Mouse (Mus musculus): ENCODE data around the gene Olfml2a. TPM values are rescaled to one million over a fixed set of nuclear protein-coding genes. Genes with fewer than 3 reads are reported as not detected.

The Olfml2a gene
- total and polyA plus RNA-seq, 2 experiments from 2014 or later = 3.2 to 11.6 TPM

DNA sequence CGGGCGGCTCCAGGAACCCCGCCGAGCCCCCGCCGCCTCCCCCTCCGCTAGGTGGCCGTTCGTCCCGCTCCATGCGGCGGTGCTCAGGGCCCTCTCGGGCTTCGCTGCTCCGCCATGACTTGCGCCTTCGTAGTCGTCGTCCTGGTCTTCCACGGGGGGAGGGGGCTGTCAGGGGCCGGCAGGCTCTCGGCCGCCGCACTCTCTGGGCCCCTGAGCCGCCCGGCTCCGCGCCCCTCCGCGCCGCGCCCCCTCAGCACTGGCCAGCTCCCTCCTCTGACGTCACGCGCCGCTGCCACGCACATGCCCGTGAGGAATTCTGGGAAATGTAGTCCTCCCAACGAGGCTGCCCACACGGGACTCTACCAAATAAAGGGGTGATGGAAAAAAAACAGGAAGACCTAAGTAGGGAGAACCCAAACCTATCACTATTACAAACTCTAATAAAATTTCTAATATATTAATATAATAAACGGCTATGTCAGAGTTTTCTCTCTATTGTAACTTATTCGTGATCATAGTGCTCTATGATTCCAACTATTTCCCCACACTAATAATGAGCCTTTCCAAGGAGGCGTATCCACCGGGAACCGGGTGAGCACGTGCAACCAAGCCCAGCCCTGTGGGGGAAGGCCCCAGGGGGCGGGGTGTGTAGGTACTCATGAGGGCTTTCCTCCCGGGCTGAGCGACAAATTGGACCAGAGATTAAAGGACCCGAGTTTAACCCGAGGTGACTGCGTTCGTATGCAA is 5.5 kb upstream of the Olfml2a start:
- 0 out of 2 replicates have a peak, but pooled peaks cover 4% of the 10 kb centered on the region for H3K4me1 ChIP-seq (ENCODE audit: insufficient read depth)
- WGBS = 4% methylated on average over 47 of the region's 53 CpGs
- TF ChIP-seq CTCF (IDR thresholded peaks at IDR 0.05; ENCODE audit: low read depth) = peak; percentile 36
- peak overlapping the region; percentile 73 for H3K4me3 ChIP-seq (ENCODE audit: low read depth, low read length)
- no peaks in the 10 kb centered on the region for H3K36me3 ChIP-seq (ENCODE audit: insufficient read depth)
- H3K9ac ChIP-seq = peak overlapping the region; percentile 49
- no peaks in the 10 kb centered on the region for H3K9me3 ChIP-seq (ENCODE audit: low read length)
- H3K27me3 ChIP-seq (ENCODE audit: insufficient read depth, low read length) = peaks cover 15% of the 10 kb centered on the region; the same call in 1 of the 2 replicates
- H3K27ac ChIP-seq (ENCODE audit: low read depth, low read length) = no peak overlapping the region
- ATAC-seq (peak; percentile 95), DNase-seq (peak; percentile 96)
- H3K4me2 ChIP-seq (ENCODE audit: low read depth) = peak overlapping the region; percentile 99

DNA sequence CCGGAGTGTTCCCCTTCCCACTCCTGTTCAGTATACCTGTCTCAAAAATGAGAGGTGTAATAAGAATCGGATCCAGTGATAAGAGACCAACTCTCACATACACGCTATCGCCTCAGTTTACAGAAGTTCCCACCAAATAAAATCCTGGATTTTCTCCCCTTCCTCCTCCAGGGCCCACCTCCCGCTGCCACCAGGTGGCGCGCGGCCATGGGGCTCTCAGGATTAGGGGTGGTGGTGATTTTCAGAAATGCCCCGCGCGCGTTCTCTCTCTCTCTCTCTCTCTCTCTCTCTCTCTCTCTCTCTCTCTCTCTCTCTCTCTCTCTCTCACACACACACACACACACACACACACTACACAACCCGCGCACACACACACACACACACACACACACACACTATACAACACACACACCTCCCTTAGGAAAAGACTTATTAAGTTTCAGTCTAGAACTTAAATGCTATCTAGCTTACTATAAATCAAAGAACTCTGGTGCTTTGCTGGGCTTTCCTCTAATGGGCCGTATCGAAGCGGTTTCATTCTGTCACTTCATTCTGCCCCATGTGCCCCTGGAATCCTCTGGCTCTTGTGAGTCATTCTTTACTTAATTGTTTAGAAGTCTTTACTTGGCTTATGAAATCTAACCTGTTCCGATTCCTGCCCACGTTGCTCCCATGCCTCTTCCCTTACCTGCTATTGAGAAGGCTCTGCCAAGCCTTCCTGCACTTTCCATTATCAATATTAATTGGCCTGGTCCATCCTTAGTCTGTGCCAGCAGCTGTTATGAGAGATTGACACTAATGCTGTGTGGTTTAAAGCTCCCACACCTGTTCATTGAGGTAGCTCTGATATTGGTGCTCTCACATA is 4.4 kb upstream of the Olfml2a start, which contains the start of gene Nr6a1:
TSS of gene Nr6a1 (minus strand) at position 574 of the 865 bp plus-strand sequence.
- Histone ChIP-seq H3K9ac (no peak within 1 kb of the TSS), H3K36me3 (ENCODE audit: insufficient read depth) (no peaks in the 10 kb centered on the region), H3K27me3 (ENCODE audit: insufficient read depth, low read length) (peaks cover 15% of the 10 kb centered on the region; the same call in 1 of the 2 replicates), H3K4me3 (ENCODE audit: low read depth, low read length) (peak within 1 kb of the TSS; percentile 73), H3K4me2 (ENCODE audit: low read depth) (peak within 1 kb of the TSS; percentile 99), H3K4me1 (ENCODE audit: insufficient read depth) (peaks cover 9% of the 10 kb centered on the region; the same call in 1 of the 2 replicates), H3K27ac (ENCODE audit: low read depth, low read length) (no peak within 1 kb of the TSS), H3K9me3 (ENCODE audit: low read length) (no peaks in the 10 kb centered on the region)
- DNase-seq = peak; percentile 84
- TF ChIP-seq CTCF (IDR thresholded peaks at IDR 0.05; ENCODE audit: low read depth) = peak; percentile 90
- 9% methylated on average over 19 of the region's 19 CpGs for WGBS
- ATAC-seq = peak; percentile 49

DNA sequence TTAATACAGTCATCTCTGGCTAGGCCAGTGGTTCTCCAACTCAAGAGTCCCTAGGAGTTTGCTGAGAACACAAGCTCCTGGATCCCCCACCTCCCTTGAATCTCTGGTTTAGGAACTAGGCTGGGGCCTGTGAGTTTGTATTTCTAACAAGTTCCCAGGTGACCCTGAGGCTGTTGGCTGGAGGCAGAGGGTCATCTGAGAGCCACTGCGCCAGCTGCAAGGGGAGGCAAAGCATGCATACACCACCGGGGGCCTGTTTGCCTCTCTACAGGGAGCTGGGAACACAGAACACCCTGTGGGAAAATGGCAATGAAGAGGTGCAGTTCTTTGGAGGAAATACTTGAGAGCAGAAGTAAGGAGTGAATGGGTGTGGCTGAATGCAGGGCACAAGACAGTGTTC is 1.5 kb upstream of the Olfml2a start:
- Histone ChIP-seq H3K4me2 (ENCODE audit: low read depth) (no peak overlapping the region), H3K4me1 (ENCODE audit: insufficient read depth) (peaks cover 6% of the 10 kb centered on the region; the same call in 1 of the 2 replicates), H3K9me3 (ENCODE audit: low read length) (no peaks in the 10 kb centered on the region), H3K4me3 (ENCODE audit: low read depth, low read length) (no peak overlapping the region), H3K36me3 (ENCODE audit: insufficient read depth) (no peaks in the 10 kb centered on the region), H3K27ac (ENCODE audit: low read depth, low read length) (no peak overlapping the region), H3K27me3 (ENCODE audit: insufficient read depth, low read length) (no peaks in the 10 kb centered on the region), H3K9ac (no peak overlapping the region)
- no peak for ATAC-seq
- no peak for TF ChIP-seq CTCF (IDR thresholded peaks at IDR 0.05; ENCODE audit: low read depth)
- WGBS = 79% methylated on average over 2 of the region's 2 CpGs
- no peak for DNase-seq

DNA sequence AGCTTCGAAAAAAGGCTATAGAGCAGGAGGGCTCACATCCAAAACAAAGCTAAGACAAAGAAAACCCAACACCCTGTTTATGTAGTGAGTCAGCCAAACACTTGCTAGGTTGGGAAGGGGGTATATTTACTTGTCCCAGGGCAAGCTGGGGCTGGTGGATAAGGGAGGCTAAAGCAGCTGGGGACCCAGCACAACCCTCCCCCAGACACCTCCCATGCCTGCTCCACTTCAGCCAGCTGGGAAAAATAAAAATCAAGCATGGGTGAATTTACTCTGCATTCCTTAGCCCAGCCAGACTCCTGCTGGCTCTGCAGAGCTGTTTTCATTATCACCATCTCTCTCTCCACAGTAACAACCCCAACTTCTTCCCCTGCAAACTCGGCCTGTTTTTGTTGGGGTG is 2.2 kb downstream of the Olfml2a start:
- H3K4me2 ChIP-seq (ENCODE audit: low read depth) = no peak overlapping the region
- no peaks in the 10 kb centered on the region for H3K9me3 ChIP-seq (ENCODE audit: low read length)
- DNase-seq (peak; percentile 13), ATAC-seq (no peak)
- 12% methylated on average over 2 of the region's 2 CpGs for WGBS
- no peak overlapping the region for H3K27ac ChIP-seq (ENCODE audit: low read depth, low read length)
- no peak for TF ChIP-seq CTCF (IDR thresholded peaks at IDR 0.05; ENCODE audit: low read depth)
- no peaks in the 10 kb centered on the region for H3K27me3 ChIP-seq (ENCODE audit: insufficient read depth, low read length)
- H3K4me1 ChIP-seq (ENCODE audit: insufficient read depth) = peaks cover 6% of the 10 kb centered on the region; the same call in 1 of the 2 replicates
- no peak overlapping the region for H3K9ac ChIP-seq
- H3K36me3 ChIP-seq (ENCODE audit: insufficient read depth) = no peaks in the 10 kb centered on the region
- no peak overlapping the region for H3K4me3 ChIP-seq (ENCODE audit: low read depth, low read length)

DNA sequence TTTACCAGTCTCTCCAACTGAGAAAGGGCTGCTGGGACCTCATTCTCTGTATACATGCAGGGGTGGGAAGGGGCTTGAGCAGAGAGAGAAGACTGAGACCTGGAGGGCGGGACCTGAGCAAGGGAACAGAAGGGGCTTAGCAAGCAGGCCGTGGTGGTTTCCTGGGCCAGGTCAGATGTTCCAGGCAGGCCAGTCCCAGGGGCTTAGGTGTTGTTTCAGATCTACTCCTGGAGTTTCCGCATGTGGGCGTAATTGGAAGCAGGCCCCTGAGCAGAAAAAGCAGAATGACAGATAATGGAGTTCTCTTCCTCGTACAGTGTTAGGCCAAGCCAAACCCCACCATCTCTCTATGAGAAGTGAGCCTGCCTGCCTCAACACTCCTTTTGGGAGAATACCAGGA is 3.2 kb downstream of the Olfml2a start:
- WGBS = 60% methylated on average over 5 of the region's 5 CpGs
- ATAC-seq (no peak), DNase-seq (no peak)
- H3K27me3 ChIP-seq (ENCODE audit: insufficient read depth, low read length) = no peaks in the 10 kb centered on the region
- no peak for TF ChIP-seq CTCF (IDR thresholded peaks at IDR 0.05; ENCODE audit: low read depth)
- no peak overlapping the region for H3K4me2 ChIP-seq (ENCODE audit: low read depth)
- peaks cover 6% of the 10 kb centered on the region; the same call in 1 of the 2 replicates for H3K4me1 ChIP-seq (ENCODE audit: insufficient read depth)
- no peaks in the 10 kb centered on the region for H3K9me3 ChIP-seq (ENCODE audit: low read length)
- H3K9ac ChIP-seq = no peak overlapping the region
- H3K36me3 ChIP-seq (ENCODE audit: insufficient read depth) = no peaks in the 10 kb centered on the region
- no peak overlapping the region for H3K27ac ChIP-seq (ENCODE audit: low read depth, low read length)
- no peak overlapping the region for H3K4me3 ChIP-seq (ENCODE audit: low read depth, low read length)

DNA sequence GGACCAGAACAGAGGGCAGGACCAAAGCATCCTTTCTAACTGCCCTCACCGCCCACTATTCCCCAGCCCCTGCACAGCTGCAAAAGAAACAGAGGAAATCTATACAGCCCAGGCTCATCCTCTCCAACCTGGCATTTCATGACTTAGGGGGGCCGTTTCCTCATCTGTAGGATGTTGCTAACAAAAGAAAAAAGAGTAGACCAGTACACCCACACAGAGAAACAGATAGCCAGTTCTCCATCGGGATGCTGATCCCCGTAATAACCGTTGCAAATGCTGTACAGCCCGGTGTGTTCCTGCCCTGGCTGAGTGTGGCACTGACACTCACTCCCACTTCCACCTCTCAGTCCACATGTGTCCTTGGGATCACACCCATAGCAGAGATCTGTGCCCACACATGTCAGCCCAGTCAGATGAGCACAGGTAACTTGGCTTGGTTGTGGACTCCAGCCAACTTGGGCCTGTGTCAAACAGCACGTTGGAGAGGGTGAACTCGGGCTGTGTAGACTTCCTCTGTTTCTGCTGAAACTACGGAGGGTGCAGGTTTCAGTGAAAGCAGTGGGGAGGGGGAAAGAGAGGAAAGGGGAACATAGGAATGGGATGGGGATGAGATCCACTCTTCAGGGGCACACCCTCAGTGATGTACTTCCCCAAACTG is 5.1 kb downstream of the Olfml2a start:
- TF ChIP-seq CTCF (IDR thresholded peaks at IDR 0.05; ENCODE audit: low read depth) = no peak
- Histone ChIP-seq H3K36me3 (ENCODE audit: insufficient read depth) (no peaks in the 10 kb centered on the region), H3K9ac (no peak overlapping the region), H3K4me3 (ENCODE audit: low read depth, low read length) (no peak overlapping the region), H3K27ac (ENCODE audit: low read depth, low read length) (no peak overlapping the region), H3K4me2 (ENCODE audit: low read depth) (no peak overlapping the region), H3K4me1 (ENCODE audit: insufficient read depth) (peaks cover 2% of the 10 kb centered on the region; the same call in 1 of the 2 replicates), H3K9me3 (ENCODE audit: low read length) (no peaks in the 10 kb centered on the region), H3K27me3 (ENCODE audit: insufficient read depth, low read length) (no peaks in the 10 kb centered on the region)
- WGBS = 73% methylated on average over 9 of the region's 9 CpGs
- ATAC-seq (no peak), DNase-seq (no peak)
